Mouse (Mus musculus): ENCODE measurements around the gene Gemin5. TPM values are rescaled to one million over a fixed set of nuclear protein-coding genes. Genes with fewer than 3 reads are reported as not detected.
"Not testable (repeated sequence)": the region's sequence is repeated elsewhere in the genome, so short reads cannot be mapped to it uniquely, and the experiment has no call there.

The Gemin5 gene
- total and polyA plus RNA-seq, 3 experiments: 19.6 to 43.9 (median 26.3) TPM

- TF ChIP-seq CTCF (IDR thresholded peaks at IDR 0.05; ENCODE audit: low read depth, low read length) (no peak), POLR2AphosphoS5 (IDR thresholded peaks at IDR 0.05; ENCODE audit: insufficient replicate concordance, low read depth, low read length) (no peak), GATA2 (IDR thresholded peaks at IDR 0.05; ENCODE audit: borderline replicate concordance, low read depth, low read length) (no peak), TAL1 (conservative IDR thresholded peaks at IDR 0.05; ENCODE audit: low read depth, low read length) (no peak), GATA1 (IDR thresholded peaks at IDR 0.05; ENCODE audit: borderline replicate concordance, low read length) (no peak)
- Histone ChIP-seq H3K27me3 (ENCODE audit: insufficient read depth, low read length) (no peaks in the 10 kb centered on the region), H3K4me3 (ENCODE audit: low read depth, low read length) (no peak overlapping the region), H3K4me1 (ENCODE audit: insufficient read depth, low read depth, low read length) (peaks cover 52% of the 10 kb centered on the region), H3K36me3 (replicated peaks) (peaks cover 22% of the 10 kb centered on the region), H3K9me3 (replicated peaks) (no peaks in the 10 kb centered on the region)
- DNase-seq (ENCODE audit: low spot score): no peak
- no peak for ATAC-seq (ENCODE audit: extremely low read depth, insufficient number of reproducible peaks, low FRiP score, poor library complexity, severe bottlenecking)
These were observed 43.3 kb upstream of the Gemin5 start for GRCm38 (mm10) chr11:58211682-58212067.

GRCm38 (mm10) chr11:58211062-58211681 lies 42.8 kb upstream of the Gemin5 start:
- no peaks in the 10 kb centered on the region for H3K27me3 ChIP-seq (ENCODE audit: insufficient read depth, low read length)
- H3K9me3 ChIP-seq (replicated peaks): no peaks in the 10 kb centered on the region
- DNase-seq (ENCODE audit: low spot score) (no peak), ATAC-seq (ENCODE audit: extremely low read depth, insufficient number of reproducible peaks, low FRiP score, poor library complexity, severe bottlenecking) (no peak)
- H3K36me3 ChIP-seq (replicated peaks): peaks cover 27% of the 10 kb centered on the region
- H3K4me1 ChIP-seq (ENCODE audit: insufficient read depth, low read depth, low read length): peaks cover 48% of the 10 kb centered on the region
- TF ChIP-seq POLR2AphosphoS5 (IDR thresholded peaks at IDR 0.05; ENCODE audit: insufficient replicate concordance, low read depth, low read length): no peak
- no peak for TF ChIP-seq CTCF (IDR thresholded peaks at IDR 0.05; ENCODE audit: low read depth, low read length)
- H3K4me3 ChIP-seq (ENCODE audit: low read depth, low read length): peak overlapping the region; percentile 28; the same call in 1 of the 2 replicates

- ATAC-seq (ENCODE audit: extremely low read depth, insufficient number of reproducible peaks, low FRiP score, poor library complexity, severe bottlenecking) (no peak), DNase-seq (ENCODE audit: low spot score) (no peak)
- no peaks in the 10 kb centered on the region for H3K9me3 ChIP-seq (replicated peaks)
- no peak overlapping the region; the same call in 1 of the 2 replicates for H3K4me3 ChIP-seq (ENCODE audit: low read depth, low read length)
- TF ChIP-seq POLR2AphosphoS5 (IDR thresholded peaks at IDR 0.05; ENCODE audit: insufficient replicate concordance, low read depth, low read length) (no peak), TAL1 (conservative IDR thresholded peaks at IDR 0.05; ENCODE audit: low read depth, low read length) (no peak), GATA2 (IDR thresholded peaks at IDR 0.05; ENCODE audit: borderline replicate concordance, low read depth, low read length) (no peak), GATA1 (IDR thresholded peaks at IDR 0.05; ENCODE audit: borderline replicate concordance, low read length) (no peak), CTCF (IDR thresholded peaks at IDR 0.05; ENCODE audit: low read depth, low read length) (no peak)
- no peaks in the 10 kb centered on the region for H3K27me3 ChIP-seq (ENCODE audit: insufficient read depth, low read length)
- peaks cover 34% of the 10 kb centered on the region for H3K36me3 ChIP-seq (replicated peaks)
- peaks cover 42% of the 10 kb centered on the region for H3K4me1 ChIP-seq (ENCODE audit: insufficient read depth, low read depth, low read length)
These were observed 42.1 kb upstream of the Gemin5 start for GRCm38 (mm10) chr11:58210321-58210886.

- DNase-seq (ENCODE audit: low spot score): no peak
These were observed 32.7 kb upstream of the Gemin5 start for GRCm38 (mm10) chr11:58201052-58201451.

GRCm38 (mm10) chr11:58200226-58200625 lies 31.9 kb upstream of the Gemin5 start:
- Histone ChIP-seq H3K4me1 (ENCODE audit: insufficient read depth, low read depth, low read length) (peaks cover 32% of the 10 kb centered on the region), H3K9me3 (replicated peaks) (no peaks in the 10 kb centered on the region), H3K27me3 (ENCODE audit: insufficient read depth, low read length) (peaks cover 19% of the 10 kb centered on the region), H3K4me3 (ENCODE audit: low read depth, low read length) (peak overlapping the region; percentile 72; the same call in 1 of the 2 replicates), H3K36me3 (replicated peaks) (peaks cover 22% of the 10 kb centered on the region)
- no peak for DNase-seq (ENCODE audit: low spot score)
- TF ChIP-seq CTCF (IDR thresholded peaks at IDR 0.05; ENCODE audit: low read depth, low read length): no peak
- TF ChIP-seq GATA2 (IDR thresholded peaks at IDR 0.05; ENCODE audit: borderline replicate concordance, low read depth, low read length): no peak
- TF ChIP-seq POLR2AphosphoS5 (IDR thresholded peaks at IDR 0.05; ENCODE audit: insufficient replicate concordance, low read depth, low read length): no peak
- no peak for TF ChIP-seq GATA1 (IDR thresholded peaks at IDR 0.05; ENCODE audit: borderline replicate concordance, low read length)
- TF ChIP-seq TAL1 (conservative IDR thresholded peaks at IDR 0.05; ENCODE audit: low read depth, low read length): no peak
- no peak for ATAC-seq (ENCODE audit: extremely low read depth, insufficient number of reproducible peaks, low FRiP score, poor library complexity, severe bottlenecking)

More at GRCm38 (mm10) chr11:58201052-58201451, 32.7 kb upstream of the Gemin5 start:
- peaks cover 27% of the 10 kb centered on the region for H3K36me3 ChIP-seq (replicated peaks)
- H3K9me3 ChIP-seq (replicated peaks): no peaks in the 10 kb centered on the region
- peaks cover 19% of the 10 kb centered on the region for H3K27me3 ChIP-seq (ENCODE audit: insufficient read depth, low read length)
- H3K4me3 ChIP-seq (ENCODE audit: low read depth, low read length): no peak overlapping the region
- TF ChIP-seq POLR2AphosphoS5 (IDR thresholded peaks at IDR 0.05; ENCODE audit: insufficient replicate concordance, low read depth, low read length) (no peak), GATA2 (IDR thresholded peaks at IDR 0.05; ENCODE audit: borderline replicate concordance, low read depth, low read length) (no peak), GATA1 (IDR thresholded peaks at IDR 0.05; ENCODE audit: borderline replicate concordance, low read length) (no peak), TAL1 (conservative IDR thresholded peaks at IDR 0.05; ENCODE audit: low read depth, low read length) (no peak), CTCF (IDR thresholded peaks at IDR 0.05; ENCODE audit: low read depth, low read length) (no peak)
- ATAC-seq (ENCODE audit: extremely low read depth, insufficient number of reproducible peaks, low FRiP score, poor library complexity, severe bottlenecking): no peak
- peaks cover 32% of the 10 kb centered on the region for H3K4me1 ChIP-seq (ENCODE audit: insufficient read depth, low read depth, low read length)

- ATAC-seq (ENCODE audit: extremely low read depth, insufficient number of reproducible peaks, low FRiP score, poor library complexity, severe bottlenecking) (peak; percentile 78), DNase-seq (ENCODE audit: low spot score) (peak; percentile 26)
- H3K4me3 ChIP-seq (ENCODE audit: low read depth, low read length): peak within 1 kb of the TSS; percentile 72
- H3K27me3 ChIP-seq (ENCODE audit: insufficient read depth, low read length): peaks cover 19% of the 10 kb centered on the region
- peaks cover 32% of the 10 kb centered on the region for H3K4me1 ChIP-seq (ENCODE audit: insufficient read depth, low read depth, low read length)
- not testable (repeated sequence) for H3K9me3 ChIP-seq (replicated peaks)
- peaks cover 17% of the 10 kb centered on the region for H3K36me3 ChIP-seq (replicated peaks)
These were observed 31.1 kb upstream of the Gemin5 start, which contains the start of the genes Igtp and Irgm2 for GRCm38 (mm10) chr11:58199229-58200037. TSS of gene Igtp (plus strand) at chr11:58199556. TSS of gene Irgm2 (plus strand) at chr11:58199618.

Data from G1E (cell line).